Mouse (Mus musculus): Measurements from ENCODE around the gene Ptprt. TPM values are rescaled to one million over a fixed set of nuclear protein-coding genes. Genes with fewer than 3 reads are reported as not detected.

The Ptprt gene
- polyA plus RNA-seq, 1 experiment from 2014 or later, result 2.3 TPM

DNA sequence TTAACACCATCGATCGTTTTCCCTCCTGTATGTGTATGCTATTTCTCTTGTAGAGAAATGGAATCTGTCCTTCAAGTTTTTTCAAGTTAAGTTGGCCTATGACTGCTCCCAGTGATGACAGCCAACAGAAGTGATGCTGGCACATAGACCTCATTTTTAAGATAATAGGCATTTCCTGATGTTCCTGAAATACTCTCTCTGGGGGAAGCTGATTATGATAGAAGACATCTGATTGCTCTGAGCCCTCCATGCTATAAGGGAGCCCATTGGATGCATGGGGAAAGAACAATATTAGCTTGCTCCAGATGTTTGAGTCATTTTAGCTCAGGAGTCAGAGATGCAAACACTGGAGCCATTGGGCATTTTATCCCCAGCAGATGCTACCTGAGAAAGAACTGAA is 1026.9 kb downstream of the Ptprt start:
- Histone ChIP-seq H3K27me3 (no peaks in the 10 kb centered on the region), H3K4me3 (no peak overlapping the region), H3K27ac (replicated peaks) (no peak overlapping the region), H3K36me3 (no peaks in the 10 kb centered on the region), H3K4me1 (no peaks in the 10 kb centered on the region), H3K4me2 (replicated peaks) (no peak overlapping the region), H3K9me3 (no peaks in the 10 kb centered on the region), H3K9ac (replicated peaks) (no peak overlapping the region)
- 94% methylated on average over 2 of the region's 2 CpGs for WGBS
- no peak for ATAC-seq (ENCODE audit: low FRiP score, low read depth)

- H3K4me1 ChIP-seq, result no peaks in the 10 kb centered on the region
- no peak overlapping the region for H3K4me2 ChIP-seq (replicated peaks)
- H3K9ac ChIP-seq (replicated peaks), result no peak overlapping the region
- H3K27ac ChIP-seq (replicated peaks), result no peak overlapping the region
- H3K9me3 ChIP-seq, result no peaks in the 10 kb centered on the region
- WGBS, result 78% methylated on average over 1 of the region's 1 CpGs
- no peak overlapping the region for H3K4me3 ChIP-seq
- H3K36me3 ChIP-seq, result no peaks in the 10 kb centered on the region
- H3K27me3 ChIP-seq, result no peaks in the 10 kb centered on the region
- no peak for ATAC-seq (ENCODE audit: low FRiP score, low read depth)
Observed at GRCm38 (mm10) chr2:161625896-161626295, 1035.1 kb downstream of the Ptprt start.

DNA sequence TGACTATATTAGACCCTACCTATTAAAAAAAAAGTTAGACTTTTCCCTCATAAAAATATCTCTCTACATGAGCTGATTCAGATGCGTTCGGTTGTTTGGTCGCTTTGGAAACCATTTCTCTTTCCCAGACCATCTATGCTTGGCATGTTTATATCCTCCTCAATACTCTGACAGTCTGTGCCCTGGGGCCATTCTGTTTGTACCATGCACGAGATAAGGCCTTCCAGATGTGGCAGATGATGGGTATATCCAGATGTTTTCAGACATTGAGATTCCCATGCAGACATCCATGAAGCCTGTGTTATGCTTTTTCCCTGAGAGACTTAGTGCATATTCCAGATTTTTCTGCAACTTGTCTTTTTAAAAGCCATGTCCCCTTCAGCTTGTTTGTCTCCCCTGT is 1052.5 kb downstream of the Ptprt start:
- no peaks in the 10 kb centered on the region for H3K4me1 ChIP-seq
- no peak overlapping the region for H3K27ac ChIP-seq (replicated peaks)
- H3K4me3 ChIP-seq, result no peak overlapping the region
- H3K9ac ChIP-seq (replicated peaks), result no peak overlapping the region
- H3K36me3 ChIP-seq, result no peaks in the 10 kb centered on the region
- ATAC-seq (ENCODE audit: low FRiP score, low read depth), result no peak
- H3K27me3 ChIP-seq, result no peaks in the 10 kb centered on the region
- no peak overlapping the region for H3K4me2 ChIP-seq (replicated peaks)
- no peaks in the 10 kb centered on the region for H3K9me3 ChIP-seq
- WGBS, result 85% methylated on average over 4 of the region's 4 CpGs

DNA sequence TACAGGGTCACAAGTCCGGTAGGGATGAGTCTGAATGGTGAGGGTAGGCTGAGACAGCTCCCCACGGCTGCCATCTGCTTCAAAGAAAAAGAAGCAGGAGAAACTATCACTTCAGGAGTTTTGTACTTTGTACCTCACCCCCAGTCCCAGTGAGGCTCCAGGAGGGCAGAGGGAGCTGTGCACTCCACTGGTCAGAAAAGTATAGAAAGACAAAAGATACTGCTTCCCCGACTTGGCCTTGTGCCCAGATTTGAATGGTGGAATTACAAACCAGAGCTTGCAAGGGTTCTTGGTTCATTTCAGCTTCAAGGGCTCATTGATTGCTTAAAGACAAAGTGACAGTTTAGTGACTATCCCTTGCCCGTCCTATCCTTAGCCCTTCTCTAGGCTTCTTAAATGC is 1053.6 kb downstream of the Ptprt start:
- H3K36me3 ChIP-seq, result no peaks in the 10 kb centered on the region
- H3K9ac ChIP-seq (replicated peaks), result no peak overlapping the region
- H3K27ac ChIP-seq (replicated peaks), result no peak overlapping the region
- H3K9me3 ChIP-seq, result no peaks in the 10 kb centered on the region
- H3K4me2 ChIP-seq (replicated peaks), result no peak overlapping the region
- WGBS, result 65% methylated on average over 4 of the region's 4 CpGs
- no peak overlapping the region for H3K4me3 ChIP-seq
- H3K4me1 ChIP-seq, result no peaks in the 10 kb centered on the region
- ATAC-seq (ENCODE audit: low FRiP score, low read depth), result no peak
- no peaks in the 10 kb centered on the region for H3K27me3 ChIP-seq

DNA sequence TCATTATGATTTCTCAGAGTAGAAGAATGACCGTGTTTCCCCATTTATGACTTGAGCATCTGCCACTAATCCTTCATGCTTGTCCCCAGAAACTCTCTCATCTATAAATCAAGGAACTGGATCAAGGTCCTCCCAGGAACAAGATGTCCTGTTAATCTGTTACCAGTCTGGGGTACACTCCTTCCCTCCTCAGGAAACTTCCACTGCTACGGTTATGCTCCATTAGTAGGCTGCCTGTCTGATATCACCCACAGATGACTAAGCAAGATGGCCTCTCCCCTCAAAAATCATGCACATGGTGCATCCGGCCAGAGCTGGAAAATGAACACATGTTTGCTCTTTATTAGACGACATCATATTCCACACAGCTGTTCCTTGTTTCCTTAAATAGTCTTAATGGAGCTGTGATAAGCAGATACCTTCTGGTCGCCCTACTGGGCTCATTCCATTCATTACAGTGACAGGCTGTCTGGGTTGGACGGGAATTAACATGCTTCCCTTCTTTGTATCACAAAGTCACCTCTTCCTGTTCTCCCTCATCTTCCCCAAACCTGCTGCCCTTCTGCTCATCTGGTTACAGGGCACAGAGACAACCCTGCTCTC is 1060.6 kb downstream of the Ptprt start:
- Histone ChIP-seq H3K4me3 (no peak overlapping the region), H3K27me3 (no peaks in the 10 kb centered on the region), H3K27ac (replicated peaks) (no peak overlapping the region), H3K4me1 (no peaks in the 10 kb centered on the region), H3K4me2 (replicated peaks) (no peak overlapping the region), H3K9me3 (no peaks in the 10 kb centered on the region), H3K9ac (replicated peaks) (no peak overlapping the region), H3K36me3 (no peaks in the 10 kb centered on the region)
- 80% methylated on average over 6 of the region's 6 CpGs for WGBS
- no peak for ATAC-seq (ENCODE audit: low FRiP score, low read depth)

- WGBS, result 90% methylated on average over 7 of the region's 7 CpGs
- no peak overlapping the region for H3K9ac ChIP-seq (replicated peaks)
- H3K27me3 ChIP-seq, result no peaks in the 10 kb centered on the region
- no peak overlapping the region for H3K4me2 ChIP-seq (replicated peaks)
- no peak overlapping the region for H3K27ac ChIP-seq (replicated peaks)
- no peaks in the 10 kb centered on the region for H3K36me3 ChIP-seq
- ATAC-seq (ENCODE audit: low FRiP score, low read depth), result no peak
- no peak overlapping the region for H3K4me3 ChIP-seq
- H3K9me3 ChIP-seq, result no peaks in the 10 kb centered on the region
- 0 out of 2 replicates have a peak, but pooled peaks cover 4% of the 10 kb centered on the region for H3K4me1 ChIP-seq
Observed at GRCm38 (mm10) chr2:161593391-161594152, 1067.4 kb downstream of the Ptprt start.

DNA sequence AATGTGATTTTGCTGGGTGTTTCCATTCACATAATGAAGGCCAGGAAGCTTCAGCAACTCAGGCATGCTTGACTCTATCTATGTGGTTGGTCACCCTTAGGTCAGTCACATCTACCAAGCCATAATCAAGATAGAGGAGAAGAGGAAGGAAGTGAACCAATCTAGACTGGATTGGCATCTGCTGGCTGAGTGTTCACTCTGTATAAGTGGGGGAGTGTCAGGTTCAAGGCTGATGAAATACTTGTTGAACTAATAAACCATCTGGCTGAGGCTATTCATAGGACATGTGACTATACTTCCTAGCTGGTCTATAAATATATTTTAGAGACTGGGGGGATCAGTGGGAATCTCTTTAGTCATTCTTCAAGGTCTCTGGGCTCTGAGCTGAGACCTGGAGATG is 1086.5 kb downstream of the Ptprt start:
- Histone ChIP-seq H3K4me2 (replicated peaks) (no peak overlapping the region), H3K9me3 (no peaks in the 10 kb centered on the region), H3K36me3 (no peaks in the 10 kb centered on the region), H3K4me3 (no peak overlapping the region), H3K27me3 (no peaks in the 10 kb centered on the region), H3K9ac (replicated peaks) (no peak overlapping the region), H3K27ac (replicated peaks) (no peak overlapping the region), H3K4me1 (no peaks in the 10 kb centered on the region)
- ATAC-seq (ENCODE audit: low FRiP score, low read depth), result no peak

DNA sequence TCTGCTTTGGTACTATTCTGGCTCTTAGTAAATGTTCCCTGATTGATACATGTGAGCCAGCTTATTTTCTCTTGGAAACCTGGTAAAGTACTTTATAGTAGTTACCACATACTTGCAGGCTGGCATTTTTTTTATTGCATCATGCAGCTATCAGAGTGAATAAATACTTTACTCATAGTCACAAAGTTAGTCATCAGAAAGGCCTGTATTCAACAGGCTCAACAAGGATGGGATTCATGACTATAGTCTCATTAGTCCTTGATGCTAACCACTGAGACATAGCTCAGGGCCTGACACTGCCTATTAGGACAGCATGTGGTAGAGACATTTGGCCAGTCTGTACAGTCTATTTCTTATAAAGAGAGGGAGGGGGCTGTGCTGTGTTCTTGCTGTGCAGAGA is 1088.7 kb downstream of the Ptprt start:
- Histone ChIP-seq H3K4me1 (no peaks in the 10 kb centered on the region), H3K27me3 (no peaks in the 10 kb centered on the region), H3K27ac (replicated peaks) (no peak overlapping the region), H3K4me3 (no peak overlapping the region), H3K36me3 (no peaks in the 10 kb centered on the region), H3K4me2 (replicated peaks) (no peak overlapping the region), H3K9ac (replicated peaks) (no peak overlapping the region), H3K9me3 (no peaks in the 10 kb centered on the region)
- no peak for ATAC-seq (ENCODE audit: low FRiP score, low read depth)

- no peak overlapping the region for H3K27ac ChIP-seq (replicated peaks)
- no peaks in the 10 kb centered on the region for H3K27me3 ChIP-seq
- WGBS, result 64% methylated on average over 10 of the region's 10 CpGs
- H3K4me1 ChIP-seq, result no peaks in the 10 kb centered on the region
- no peak for ATAC-seq (ENCODE audit: low FRiP score, low read depth)
- no peaks in the 10 kb centered on the region for H3K36me3 ChIP-seq
- H3K9ac ChIP-seq (replicated peaks), result no peak overlapping the region
- no peak overlapping the region for H3K4me3 ChIP-seq
- no peak overlapping the region for H3K4me2 ChIP-seq (replicated peaks)
- no peaks in the 10 kb centered on the region for H3K9me3 ChIP-seq
Observed at GRCm38 (mm10) chr2:161570236-161570995, 1090.5 kb downstream of the Ptprt start.

GRCm38 (mm10) chr2:161561502-161561901 is 1099.4 kb downstream of the Ptprt start:
- 88% methylated on average over 2 of the region's 2 CpGs for WGBS
- ATAC-seq (ENCODE audit: low FRiP score, low read depth), result no peak
- H3K4me3 ChIP-seq, result no peak overlapping the region
- H3K9ac ChIP-seq (replicated peaks), result no peak overlapping the region
- no peak overlapping the region for H3K27ac ChIP-seq (replicated peaks)
- H3K9me3 ChIP-seq, result no peaks in the 10 kb centered on the region
- no peaks in the 10 kb centered on the region for H3K4me1 ChIP-seq
- H3K27me3 ChIP-seq, result no peaks in the 10 kb centered on the region
- H3K36me3 ChIP-seq, result no peaks in the 10 kb centered on the region
- H3K4me2 ChIP-seq (replicated peaks), result no peak overlapping the region

- WGBS, result 85% methylated on average over 4 of the region's 4 CpGs
- no peak for ATAC-seq (ENCODE audit: low FRiP score, low read depth)
Observed at GRCm38 (mm10) chr2:161557874-161558273, 1103.1 kb downstream of the Ptprt start.

DNA sequence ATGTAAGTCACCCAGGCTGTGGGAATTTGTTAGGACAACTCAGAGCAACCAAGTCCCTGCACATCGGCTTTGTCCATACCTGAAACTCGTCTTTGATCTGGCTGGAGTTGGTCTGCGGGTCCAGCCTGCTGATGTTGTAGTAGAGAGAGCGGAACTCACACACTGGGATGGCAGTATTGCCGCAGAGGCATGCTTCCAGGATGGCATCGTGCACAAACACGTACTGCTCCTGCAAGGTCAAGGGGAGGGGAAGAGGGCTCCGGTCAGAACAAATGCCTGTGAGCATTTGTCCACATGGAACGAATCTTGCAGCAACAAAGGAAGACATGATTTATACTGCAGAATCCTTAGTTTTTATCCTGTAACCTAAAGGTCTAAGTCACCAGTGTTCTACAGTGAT is 1107.3 kb downstream of the Ptprt start:
- ATAC-seq (ENCODE audit: low FRiP score, low read depth), result no peak
- H3K9me3 ChIP-seq, result no peaks in the 10 kb centered on the region
- H3K36me3 ChIP-seq, result no peaks in the 10 kb centered on the region
- H3K27ac ChIP-seq (replicated peaks), result no peak overlapping the region
- H3K27me3 ChIP-seq, result no peaks in the 10 kb centered on the region
- no peak overlapping the region for H3K4me3 ChIP-seq
- 89% methylated on average over 9 of the region's 9 CpGs for WGBS
- H3K4me2 ChIP-seq (replicated peaks), result no peak overlapping the region
- H3K9ac ChIP-seq (replicated peaks), result no peak overlapping the region
- H3K4me1 ChIP-seq, result no peaks in the 10 kb centered on the region

More at GRCm38 (mm10) chr2:161557874-161558273, 1103.1 kb downstream of the Ptprt start:
- no peaks in the 10 kb centered on the region for H3K27me3 ChIP-seq
- no peak overlapping the region for H3K4me3 ChIP-seq
- H3K4me2 ChIP-seq (replicated peaks), result no peak overlapping the region
- no peaks in the 10 kb centered on the region for H3K9me3 ChIP-seq
- no peak overlapping the region for H3K9ac ChIP-seq (replicated peaks)
- H3K4me1 ChIP-seq, result no peaks in the 10 kb centered on the region
- H3K27ac ChIP-seq (replicated peaks), result no peak overlapping the region
- no peaks in the 10 kb centered on the region for H3K36me3 ChIP-seq
